ENCODE assay signal across 9 mouse cellular contexts in genomic region chr2:142732370-142732769, GRCm38 (mm10).
DNase-seq lines count a peak whose midpoint lies in the region; ATAC-seq lines count a peak whose summit lies in the region.
"Had no signal": no experiment of that assay in that cellular context is flagged by ENCODE, and none has a peak within 500 bp of the region (broad histone marks: within the 10 kb centered on the region; RNA-seq: fewer than 3 reads in every experiment).

No protein-coding gene starts in this region.

- H3K4me1 ChIP-seq in heart, embryonic 15.5 days (replicated peaks): peaks cover 22% of the 10 kb centered on the region

- no peak; the same call in 1 of the 2 replicates for ATAC-seq in heart, embryonic 15.5 days (replicated peaks; ENCODE audit: insufficient number of reproducible peaks, insufficient read depth, low FRiP score, low read depth)

- no peak overlapping the region for H3K4me3 ChIP-seq in heart, embryonic 15.5 days

- no peaks in the 10 kb centered on the region for H3K36me3 ChIP-seq in heart, embryonic 15.5 days

- H3K27ac ChIP-seq in heart, embryonic 15.5 days: 0 out of 2 replicates have a peak overlapping the region, but pooled peaks have one; percentile 12

- no peak for DNase-seq in heart, adult 8-10 months (ENCODE audit: low spot score)
- DNase-seq in 416B (ENCODE audit: low read depth) (peak; percentile 25), adipocyte (ENCODE audit: low spot score) (peak; percentile 57)
- peak; percentile 30 to 57 for DNase-seq in cerebellum, postnatal 25 days
- DNase-seq in ovary, adult 18-20 months (ENCODE audit: low spot score): no peak
- no peak for DNase-seq in layer of hippocampus, adult 9-10 months (ENCODE audit: low spot score)

- no peaks in the 10 kb centered on the region for H3K27me3 ChIP-seq in heart, embryonic 15.5 days

- no peak overlapping the region for H3K9ac ChIP-seq in heart, embryonic 15.5 days

- H3K9me3 ChIP-seq in heart, embryonic 15.5 days (replicated peaks): no peaks in the 10 kb centered on the region

- WGBS in heart, embryonic 15.5 days: 71% methylated on average over 4 of the region's 4 CpGs

- H3K4me2 ChIP-seq in heart, embryonic 15.5 days: no peak overlapping the region
- H3K4me2 ChIP-seq: heart, embryonic 11.5 days; liver, embryonic 11.5 days had no signal

Comparison
In these comparisons a context has a peak if more than half of its experiments do, and no peak if none do; other contexts are left out.
1. DNase-seq: peak in 416B (single experiment), adipocyte (single experiment) and cerebellum, postnatal 25 days (2 of 2); none in heart, adult 8-10 months (single experiment), ovary, adult 18-20 months (single experiment) and layer of hippocampus, adult 9-10 months (single experiment).